Comparison of ENCODE assay signal across 7 mouse cellular contexts in the genomic region with DNA sequence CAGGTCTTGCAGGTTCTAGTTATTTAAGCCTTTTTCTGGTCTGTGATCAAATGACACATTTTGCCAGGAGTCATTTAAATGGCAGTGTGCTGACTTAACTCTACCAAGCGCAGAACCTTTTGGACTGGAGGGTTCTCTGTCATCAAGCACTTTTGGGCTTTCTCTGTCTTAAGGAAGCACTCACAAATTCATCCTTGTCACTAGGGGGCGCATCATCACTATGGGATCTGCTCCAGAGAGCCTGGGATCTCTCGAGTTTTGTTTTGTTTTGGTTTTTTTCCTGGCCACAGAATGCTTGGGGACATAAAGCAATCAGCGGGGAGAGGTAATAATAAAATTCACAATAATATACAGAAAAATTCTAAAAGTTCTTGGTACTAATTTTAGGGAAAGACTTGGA.
A peak's percentile ranks its signal among the peaks of the same experiment; 100 is the strongest.
DNase-seq lines count a peak whose midpoint lies in the region; ATAC-seq and TF ChIP-seq lines count a peak whose summit lies in the region.

No protein-coding gene starts in this region.

- TF ChIP-seq EP300 in liver, embryonic 14.5 days (IDR thresholded peaks at IDR 0.05; ENCODE audit: low read depth) = no peak

- no peak overlapping the region for H3K4me3 ChIP-seq in spleen, adult 2 months (ENCODE audit: extremely low read depth, insufficient read depth, insufficient read length)
- H3K4me3 ChIP-seq in hindbrain, embryonic 13.5 days = no peak overlapping the region
- no peak overlapping the region for H3K4me3 ChIP-seq in liver, embryonic 14.5 days (ENCODE audit: insufficient read depth in 1 of 2, low read depth in 2 of 2, low read length in 2 of 2)

- TF ChIP-seq CTCF in spleen, adult 2 months (IDR thresholded peaks at IDR 0.05; ENCODE audit: extremely low read depth, insufficient read depth, insufficient read length, insufficient replicate concordance) = no peak
- TF ChIP-seq CTCF in liver, embryonic 14.5 days (IDR thresholded peaks at IDR 0.05; ENCODE audit: low read depth) = peak; percentile 60

- no peak overlapping the region for H3K9ac ChIP-seq in hindbrain, embryonic 13.5 days
- no peak overlapping the region for H3K9ac ChIP-seq in liver, embryonic 14.5 days (replicated peaks)

- H3K27ac ChIP-seq in spleen, adult 2 months (ENCODE audit: insufficient read depth, low read length) = no peak overlapping the region
- no peak overlapping the region for H3K27ac ChIP-seq in hindbrain, embryonic 13.5 days
- no peak overlapping the region for H3K27ac ChIP-seq in liver, embryonic 14.5 days

- no peaks in the 10 kb centered on the region for H3K36me3 ChIP-seq in spleen, adult 2 months (ENCODE audit: control insufficient read depth, insufficient read depth, low read length)
- peaks cover 11% of the 10 kb centered on the region for H3K36me3 ChIP-seq in hindbrain, embryonic 13.5 days
- H3K36me3 ChIP-seq in liver, embryonic 14.5 days (replicated peaks; ENCODE audit: control insufficient read depth, insufficient read depth, low read depth) = no peaks in the 10 kb centered on the region

- no peaks in the 10 kb centered on the region for H3K4me1 ChIP-seq in spleen, adult 2 months (ENCODE audit: control insufficient read depth, insufficient read depth, insufficient read length)
- H3K4me1 ChIP-seq in hindbrain, embryonic 13.5 days (replicated peaks) = peaks cover under 1% of the 10 kb centered on the region; the same call in 1 of the 2 replicates
- H3K4me1 ChIP-seq in liver, embryonic 14.5 days (replicated peaks; ENCODE audit: control insufficient read depth in 2 of 2, insufficient read depth in 2 of 2, low read length in 1 of 2) = no peaks in the 10 kb centered on the region

- peak; percentile 7 to 18 for DNase-seq in spleen, adult 2 months (ENCODE audit: low read depth in 1 of 2, low spot score in 2 of 2)
- no peak for DNase-seq in spleen, postnatal 4 days (ENCODE audit: low spot score in 2 of 2)
- DNase-seq in adrenal gland, postnatal 14 days = peak; percentile 78
- DNase-seq in embryo, embryonic 10.5 days (ENCODE audit: low spot score) = peak; percentile 87
- peak; percentile 4 to 7 (median 7) for DNase-seq in liver, embryonic 14.5 days (ENCODE audit: low read depth in 3 of 3, low spot score in 3 of 3)
- peak; percentile 89 for DNase-seq in retina, embryonic 14.5 days (ENCODE audit: low spot score)

- H3K27me3 ChIP-seq in spleen, adult 2 months (ENCODE audit: control insufficient read depth, insufficient read depth, low read length) = no peaks in the 10 kb centered on the region
- no peaks in the 10 kb centered on the region for H3K27me3 ChIP-seq in hindbrain, embryonic 13.5 days
- no peaks in the 10 kb centered on the region for H3K27me3 ChIP-seq in liver, embryonic 14.5 days (ENCODE audit: control insufficient read depth, insufficient read depth, low read length)

- no peak for TF ChIP-seq POLR2A in spleen, adult 2 months (IDR thresholded peaks at IDR 0.05; ENCODE audit: low read depth, low read length)

- 0 out of 2 replicates have a peak, but pooled peaks have one; percentile 49 for ATAC-seq in hindbrain, embryonic 13.5 days (ENCODE audit: low FRiP score)
- ATAC-seq in liver, embryonic 14.5 days (ENCODE audit: insufficient read depth) = no peak

- no peaks in the 10 kb centered on the region for H3K9me3 ChIP-seq in hindbrain, embryonic 13.5 days
- no peaks in the 10 kb centered on the region for H3K9me3 ChIP-seq in liver, embryonic 14.5 days (ENCODE audit: control insufficient read depth, low read length)

- WGBS in spleen, adult 2 months = 21% methylated on average over 4 of the region's 4 CpGs
- WGBS in hindbrain, embryonic 13.5 days = 27% methylated on average over 4 of the region's 4 CpGs
- WGBS in liver, embryonic 14.5 days (ENCODE audit: insufficient replicate concordance) = 14% methylated on average over 4 of the region's 4 CpGs

- H3K4me2 ChIP-seq in hindbrain, embryonic 13.5 days = no peak overlapping the region
- no peak overlapping the region for H3K4me2 ChIP-seq in liver, embryonic 14.5 days (ENCODE audit: low read depth)

Comparison
In these comparisons a context has a peak if more than half of its experiments do, and no peak if none do; other contexts are left out.
1. DNase-seq: peak in spleen, adult 2 months (2 of 2), adrenal gland, postnatal 14 days (single experiment), embryo, embryonic 10.5 days (single experiment), liver, embryonic 14.5 days (3 of 3) and retina, embryonic 14.5 days (single experiment); none in spleen, postnatal 4 days (0 of 2).